Mouse (Mus musculus): ENCODE measurements at regions not wholly inside any gene's neighbourhood (a gene's known extent, or its start where the extent isn't known, plus 50 kb on each side); places are given as distances from the start of the nearest gene placed in this dataset.

GRCm38 (mm10) chr10:66780335-66781170 lies 315.4 kb upstream of the Jmjd1c start:
- DNase-seq, result no peak
- intact Hi-C loops (cut with DNase I), result no loop called here

GRCm38 (mm10) chr10:66781171-66781510 lies 314.8 kb upstream of the Jmjd1c start:
- intact Hi-C loops (cut with DNase I), result no loop called here
- DNase-seq, result no peak

DNA sequence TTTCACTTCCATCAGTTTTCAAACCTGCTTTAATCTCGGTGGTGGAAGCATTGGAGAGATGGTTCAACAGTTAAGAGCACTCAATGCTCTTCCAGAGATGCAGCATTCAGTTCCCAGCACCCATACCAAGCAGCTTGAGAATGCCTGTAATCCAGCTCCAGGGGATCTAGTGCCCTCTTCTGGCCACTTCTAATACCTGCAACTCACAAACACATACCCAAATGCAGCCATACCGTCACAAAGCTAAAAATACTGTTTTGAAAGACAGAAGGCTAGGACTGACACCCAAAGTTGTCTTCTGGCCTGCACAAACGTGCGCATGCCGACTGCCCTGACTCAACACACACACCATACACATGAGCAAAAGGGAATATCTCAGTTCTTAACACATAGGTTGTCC lies 313.9 kb upstream of the Jmjd1c start:
- intact Hi-C loops (cut with DNase I), result no loop called here
- DNase-seq, result no peak

- no peak for DNase-seq
- intact Hi-C loops (cut with DNase I), result no loop called here
These were observed 308.1 kb upstream of the Jmjd1c start for GRCm38 (mm10) chr10:66787812-66788211.

DNA sequence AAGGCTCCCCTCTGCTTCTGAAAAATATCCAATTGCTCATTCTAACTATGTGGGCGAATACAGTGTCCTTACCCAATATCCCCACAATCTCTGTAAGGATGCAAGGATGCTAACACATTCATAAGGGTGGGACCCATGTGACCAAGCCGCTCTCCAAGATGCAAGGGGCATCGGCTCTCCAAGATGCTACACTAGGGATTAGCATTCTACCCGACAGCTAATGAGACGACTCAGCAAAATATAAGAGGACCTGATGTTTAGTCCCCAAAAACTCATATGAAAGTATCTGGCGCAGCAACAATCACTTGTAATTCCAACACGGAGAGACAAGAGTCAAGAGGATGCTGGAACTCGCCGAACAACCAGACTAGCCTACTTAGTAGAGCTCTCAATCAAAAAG lies 299.6 kb upstream of the Jmjd1c start:
- intact Hi-C loops (cut with DNase I), result no loop called here
- DNase-seq, result no peak

GRCm38 (mm10) chr10:66802691-66803090 lies 293.2 kb upstream of the Jmjd1c start:
- intact Hi-C loops (cut with DNase I), result no loop called here
- DNase-seq, result no peak

- DNase-seq, result peak; percentile 32 to 51
- intact Hi-C loops (cut with DNase I), result loop anchor here (5.0 kb wide), 1 partner anchor 65 kb away; no protein-coding TSS in a partner anchor
These were observed 288.5 kb upstream of the Jmjd1c start for GRCm38 (mm10) chr10:66807261-66807968.

DNA sequence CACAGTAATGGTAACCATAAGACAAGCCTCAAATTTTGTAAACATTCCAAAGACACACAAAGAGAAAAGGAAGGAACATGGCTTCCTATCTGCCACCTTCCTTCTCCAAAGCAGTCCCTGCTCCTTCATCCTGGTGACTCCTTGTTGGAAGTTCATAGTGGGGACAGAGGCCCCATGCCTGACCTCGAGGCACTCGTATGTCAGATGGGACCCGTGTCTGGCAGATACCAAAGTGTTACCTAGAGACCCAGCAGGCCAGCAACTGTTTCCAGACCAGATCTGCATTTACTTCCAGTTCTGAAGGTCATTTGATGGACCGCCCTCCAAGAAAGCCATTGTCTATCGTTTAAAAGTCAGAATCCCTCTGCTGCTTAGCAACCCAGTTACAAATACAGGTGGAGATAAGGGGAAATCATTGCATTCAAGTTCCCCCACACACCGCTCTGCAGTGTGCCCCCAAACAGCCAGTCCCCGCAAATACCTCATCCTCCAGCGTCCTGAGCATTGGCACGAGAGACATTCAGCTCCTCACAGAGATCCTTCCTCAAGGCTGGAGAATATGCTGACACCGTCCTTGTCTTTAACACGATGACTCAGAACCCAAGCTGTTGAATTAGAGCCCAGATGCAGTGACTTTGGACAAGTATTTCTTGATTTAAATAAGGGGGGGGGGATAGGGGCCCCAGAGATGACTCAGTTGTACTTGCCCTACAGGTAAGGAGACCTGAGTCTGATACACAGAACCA lies 283.2 kb upstream of the Jmjd1c start:
- intact Hi-C loops (cut with DNase I), result no loop called here
- no peak for DNase-seq

DNA sequence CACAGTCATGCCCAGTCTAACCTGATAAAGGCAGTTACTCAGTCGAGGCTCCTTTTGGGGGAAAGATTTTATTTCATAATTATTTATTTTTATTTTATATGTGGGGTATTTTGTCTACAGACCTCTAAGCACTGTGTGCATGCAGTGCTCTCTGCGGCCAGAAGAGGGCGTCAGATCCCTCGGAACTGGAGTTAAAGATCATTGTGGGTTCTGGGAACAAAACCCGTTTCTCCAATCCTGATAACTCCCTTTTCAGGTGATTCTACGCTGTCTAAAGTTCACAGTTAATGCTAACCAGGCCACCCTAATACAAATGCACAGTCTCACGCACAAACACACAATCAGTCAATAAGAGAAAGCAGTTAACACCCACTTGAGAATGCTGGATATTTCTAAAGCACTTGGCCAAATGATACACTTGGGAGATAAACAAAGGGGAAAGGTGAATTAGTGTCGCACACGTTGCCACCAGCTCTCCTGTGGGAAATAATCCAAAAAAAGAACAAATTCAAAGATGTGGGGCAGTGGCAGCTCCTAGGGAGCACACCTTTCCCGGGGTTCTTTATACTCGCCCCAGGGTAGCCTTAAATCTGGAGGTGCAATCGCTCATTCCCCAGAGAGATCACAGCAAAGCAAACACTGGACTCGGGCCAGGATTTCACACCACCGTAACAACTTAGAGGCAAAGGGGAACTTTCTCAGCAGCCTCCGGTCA lies 281.9 kb upstream of the Jmjd1c start:
- intact Hi-C loops (cut with DNase I), result no loop called here
- DNase-seq, result no peak

- intact Hi-C loops (cut with DNase I), result no loop called here
- peak; percentile 68 to 73 for DNase-seq
These were observed 281.2 kb upstream of the Jmjd1c start for GRCm38 (mm10) chr10:66814565-66815201.

- intact Hi-C loops (cut with DNase I), result no loop called here
- no peak for DNase-seq
These were observed 280.0 kb upstream of the Jmjd1c start for GRCm38 (mm10) chr10:66815951-66816350.

DNA sequence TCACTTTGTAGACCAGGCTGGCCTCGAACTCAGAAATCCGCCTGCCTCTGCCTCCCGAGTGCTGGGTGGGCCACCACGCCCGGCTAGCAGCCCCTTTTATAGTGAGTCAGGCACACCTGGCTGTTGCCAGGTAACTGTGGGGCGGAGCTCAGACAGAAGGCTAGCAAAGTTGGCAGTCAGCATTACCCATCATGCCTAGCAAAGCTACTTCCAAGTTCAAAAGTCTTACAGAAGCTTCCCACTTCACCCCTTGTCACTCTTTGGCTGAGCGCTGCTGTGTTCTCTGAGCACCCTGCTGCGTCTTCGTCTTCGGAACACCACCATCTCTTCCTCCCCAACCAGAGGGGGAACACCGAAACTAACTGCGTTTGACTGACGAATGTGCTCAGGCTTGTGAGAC lies 279.1 kb upstream of the Jmjd1c start:
- intact Hi-C loops (cut with DNase I), result no loop called here
- DNase-seq, result no peak

DNA sequence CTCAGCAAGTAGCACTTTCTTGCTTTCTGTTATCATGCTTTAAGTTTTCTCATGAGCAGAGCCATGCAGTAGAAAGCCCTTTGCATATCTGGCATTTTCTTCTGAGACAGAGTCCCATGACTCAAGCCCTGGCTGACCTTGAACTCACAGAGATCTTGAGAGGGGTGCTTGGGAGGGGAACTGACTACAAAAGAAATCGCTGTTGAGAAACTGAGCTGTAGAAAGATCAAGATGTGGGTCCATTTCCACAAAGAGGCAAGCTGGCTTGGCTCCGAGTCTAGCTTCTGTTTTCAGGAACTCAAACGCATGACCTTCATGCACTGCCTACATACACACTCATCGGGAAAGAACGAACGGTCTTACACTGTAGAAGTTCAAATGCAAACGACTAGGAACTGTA lies 278.0 kb upstream of the Jmjd1c start:
- intact Hi-C loops (cut with DNase I), result no loop called here
- DNase-seq, result no peak

GRCm38 (mm10) chr10:66819517-66819916 lies 276.4 kb upstream of the Jmjd1c start:
- no peak for DNase-seq
- intact Hi-C loops (cut with DNase I), result no loop called here

DNA sequence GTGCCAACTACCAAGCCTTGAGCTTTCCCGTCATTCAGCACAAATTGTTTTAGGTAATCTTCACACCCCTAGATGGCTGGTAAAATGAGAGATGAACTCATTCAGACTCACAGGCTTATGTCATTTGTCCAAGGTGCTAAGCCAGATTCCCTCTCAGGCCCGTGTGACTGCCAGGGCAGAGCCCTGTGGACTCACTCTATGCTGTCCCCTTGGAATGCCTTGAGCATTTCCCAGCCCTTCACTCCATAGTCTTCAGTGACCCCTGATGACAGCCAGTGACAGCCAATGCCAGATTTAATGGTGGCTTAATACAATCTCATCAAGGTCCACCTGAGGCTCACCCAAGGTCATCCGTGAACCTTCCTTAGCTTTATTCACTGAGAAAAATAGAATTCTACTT lies 270.2 kb upstream of the Jmjd1c start:
- intact Hi-C loops (cut with DNase I), result no loop called here
- no peak for DNase-seq

GRCm38 (mm10) chr10:66826327-66826726 lies 269.6 kb upstream of the Jmjd1c start:
- DNase-seq, result no peak
- intact Hi-C loops (cut with DNase I), result no loop called here

GRCm38 (mm10) chr10:66834974-66835373 lies 261.0 kb upstream of the Jmjd1c start:
- intact Hi-C loops (cut with DNase I), result no loop called here
- DNase-seq, result no peak

DNA sequence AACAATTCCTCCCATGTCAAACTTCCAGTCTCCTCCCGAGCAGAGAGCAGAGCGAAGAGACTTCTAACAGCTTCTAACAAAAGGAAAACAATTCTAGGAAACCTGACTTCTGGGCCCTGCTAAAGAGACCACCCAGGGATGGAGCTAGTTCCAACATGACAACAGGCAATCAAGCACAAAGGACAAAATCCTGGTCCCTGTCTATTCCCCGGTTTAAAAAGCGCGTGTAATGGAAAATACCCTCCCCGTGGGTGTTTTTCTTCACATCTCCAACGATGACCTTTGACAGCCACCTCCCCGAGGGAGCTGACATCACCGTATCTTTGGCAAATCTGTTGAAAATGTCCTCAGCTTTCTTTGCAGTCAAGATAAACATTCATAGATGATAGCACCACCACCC lies 256.9 kb upstream of the Jmjd1c start:
- peak; percentile 16 to 38 for DNase-seq
- intact Hi-C loops (cut with DNase I), result no loop called here

GRCm38 (mm10) chr10:66843258-66843657 lies 252.7 kb upstream of the Jmjd1c start:
- DNase-seq, result peak in 1 of 2 experiments; percentile 58

DNA sequence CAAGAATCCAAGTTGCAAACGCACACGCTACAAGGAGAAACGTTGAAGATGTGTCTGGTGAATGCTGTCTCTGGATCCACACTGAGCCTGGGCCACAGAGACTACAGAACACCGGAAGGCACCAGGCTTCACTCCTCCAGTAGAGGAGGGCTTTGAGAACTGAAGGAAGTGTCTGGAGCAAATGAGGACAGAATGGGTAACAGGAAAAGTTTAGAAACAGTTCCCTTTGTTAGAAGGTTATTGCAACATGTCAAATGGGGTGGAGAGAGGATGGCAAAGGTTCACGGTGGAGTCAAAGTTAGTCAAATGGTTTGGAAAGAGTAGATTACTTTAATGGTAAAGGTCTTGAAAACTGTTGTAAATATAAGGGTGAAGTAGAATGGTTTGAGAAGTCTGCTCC lies 247.1 kb upstream of the Jmjd1c start:
- DNase-seq, result no peak
- intact Hi-C loops (cut with DNase I), result no loop called here

More at GRCm38 (mm10) chr10:66843258-66843657, 252.7 kb upstream of the Jmjd1c start:
- intact Hi-C loops (cut with DNase I), result no loop called here

All from gastrocnemius, postnatal 36 days (tissue).